Mouse (Mus musculus) adrenal gland, adult 8-10 months (tissue): ENCODE data around the gene Taok1. TPM values are rescaled to one million over a fixed set of nuclear protein-coding genes. Genes with fewer than 3 reads are reported as not detected.

Experiments used
- DNase-seq: peaks from one replicate; pipeline ENCODE4 v3.0.0; 2022
- total RNA-seq, 4 experiments: library from RNA; stranded (reverse); gene quantifications; 2 replicates each; pipeline ENCODE4 v1.2.4; 2022

Gene Taok1
- total RNA-seq, 4 experiments from 2014 or later, result 47.5 to 69.2 (median 61.7) TPM

DNA sequence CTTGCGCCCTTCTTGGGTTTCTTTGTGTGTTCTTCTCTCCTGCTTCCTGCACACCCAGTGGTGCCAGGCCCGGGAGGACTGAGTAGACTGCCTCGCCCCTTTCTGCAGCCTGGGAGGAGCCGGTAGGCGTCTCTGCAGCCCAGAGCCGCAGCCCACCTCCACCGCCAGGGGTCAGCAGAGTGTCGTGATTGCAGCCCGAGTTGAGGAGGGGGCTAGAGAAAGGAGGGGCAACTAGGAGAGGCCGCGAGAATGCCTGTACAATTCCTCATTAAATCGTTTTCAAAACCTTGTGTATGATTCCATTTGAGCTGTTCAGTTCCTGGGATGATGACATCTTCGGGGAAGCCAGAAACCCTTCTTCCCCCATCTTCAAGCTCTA, 116.5 kb downstream of the Taok1 start:
- peak; percentile 79 for DNase-seq

DNA sequence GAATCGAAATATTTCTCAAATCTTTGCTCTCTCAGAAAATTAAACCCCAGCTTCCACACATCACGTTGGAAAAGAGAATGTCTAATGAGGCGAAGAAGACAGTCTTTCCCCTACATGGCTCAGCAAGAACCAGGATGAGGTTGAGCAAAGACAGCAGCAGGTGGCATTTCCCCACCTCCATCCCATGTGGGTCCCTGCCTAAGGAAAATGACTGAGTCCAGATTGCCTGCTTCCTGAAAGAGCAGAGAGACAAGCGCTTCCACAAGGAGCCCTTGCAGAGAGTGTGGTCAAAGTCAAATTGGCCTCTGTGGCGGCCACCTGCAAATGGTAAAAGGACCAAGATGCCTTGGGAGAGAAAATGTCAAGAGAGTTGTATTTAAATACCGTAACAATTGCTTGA, 117.2 kb downstream of the Taok1 start:
- no peak for DNase-seq

DNA sequence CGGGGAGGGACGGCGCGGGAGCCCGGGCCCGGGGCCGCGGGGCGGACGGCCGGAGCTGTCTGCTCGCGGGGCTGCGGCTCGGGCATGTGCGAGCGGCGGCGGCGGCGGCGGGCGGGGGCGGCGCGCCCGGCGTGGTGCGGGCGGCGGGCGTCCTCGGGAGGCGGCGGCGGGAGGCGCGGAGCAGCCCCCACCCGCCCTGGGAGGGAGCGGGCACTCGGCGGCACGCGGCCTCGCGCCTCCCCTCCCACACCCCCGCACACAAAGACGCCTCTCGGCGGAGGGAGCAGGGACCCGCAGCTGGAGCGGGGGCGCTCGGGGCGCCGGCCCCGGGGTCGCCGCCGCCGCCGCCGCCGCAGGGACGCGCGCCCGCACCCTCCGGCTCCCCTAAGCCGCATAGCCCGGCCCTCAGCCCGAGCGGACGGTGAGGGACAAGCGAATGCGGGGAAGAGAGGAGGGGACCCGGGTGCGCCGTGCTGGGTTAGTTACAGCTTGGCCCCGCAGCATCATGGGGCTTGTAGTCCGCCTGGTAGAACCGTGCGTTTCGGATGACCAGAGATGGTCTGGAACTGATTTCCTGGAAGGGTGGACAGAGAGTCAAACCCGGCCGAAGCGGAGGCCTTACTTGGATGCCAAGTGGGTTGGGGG, 117.9 kb downstream of the Taok1 start, which contains the start of gene Ankrd13b:
Gene Ankrd13b, minus strand, starts transcription at position 88 of the 645 bp plus-strand sequence.
- DNase-seq, result peak; percentile 69

DNA sequence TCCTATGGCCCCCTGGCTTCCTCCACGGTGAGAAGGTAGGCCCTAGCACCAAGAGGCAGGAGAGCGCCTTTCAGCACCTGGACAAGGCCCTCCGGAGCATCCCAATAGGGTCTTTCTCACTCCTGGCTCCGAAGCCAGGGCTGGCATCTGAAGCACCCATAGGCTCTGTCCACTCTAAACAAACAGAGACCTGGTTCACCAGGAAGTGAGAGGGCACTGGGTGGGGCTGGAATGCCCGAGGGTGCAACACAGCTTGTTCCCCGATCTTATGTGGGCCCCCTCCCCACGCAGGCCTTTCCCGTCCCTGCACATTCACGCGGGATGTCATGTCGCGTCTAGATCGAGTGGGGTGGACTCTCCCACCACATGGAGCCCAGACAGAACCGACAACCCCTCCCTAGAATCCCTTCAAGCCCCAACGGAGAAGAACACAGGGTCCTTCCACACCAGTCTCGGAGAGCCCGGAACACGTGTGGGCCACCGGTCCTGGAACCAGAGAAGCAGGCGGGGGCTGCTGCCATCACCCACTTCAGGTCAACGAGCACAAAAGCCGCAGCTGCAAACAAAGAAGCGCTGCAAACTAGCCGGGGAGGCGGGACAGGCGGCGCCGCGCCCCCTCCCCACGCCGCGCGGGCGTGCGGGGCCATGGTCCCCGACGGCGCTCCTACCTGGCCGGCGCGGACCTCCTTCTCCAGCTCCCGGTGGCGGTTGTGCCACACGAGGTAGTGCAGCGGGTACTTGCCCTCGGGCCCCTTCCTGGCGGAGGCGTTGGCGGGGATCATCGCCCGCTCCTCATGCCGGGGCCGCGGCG, 118.6 kb downstream of the Taok1 start:
- DNase-seq, result no peak

DNA sequence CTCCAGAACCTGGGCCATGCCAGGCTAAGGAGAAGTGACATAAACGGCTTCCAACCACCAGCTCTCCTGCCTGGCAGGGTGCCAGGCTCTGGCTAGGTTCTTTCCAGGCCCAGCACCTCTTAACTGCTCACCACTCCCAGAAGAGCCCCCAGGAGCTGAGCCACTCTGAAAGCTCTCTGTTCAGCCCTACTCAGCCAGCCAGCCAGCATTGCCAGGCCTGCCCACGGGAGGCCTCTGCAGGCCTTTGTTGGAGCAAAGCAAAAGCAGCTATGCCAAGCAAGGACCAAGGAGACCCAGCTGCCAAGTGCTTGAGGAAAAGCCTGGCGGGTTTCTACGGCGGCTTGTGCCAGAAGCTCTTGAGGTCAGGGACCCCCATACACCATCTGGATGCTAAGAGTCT, 120.8 kb downstream of the Taok1 start:
- no peak for DNase-seq

DNA sequence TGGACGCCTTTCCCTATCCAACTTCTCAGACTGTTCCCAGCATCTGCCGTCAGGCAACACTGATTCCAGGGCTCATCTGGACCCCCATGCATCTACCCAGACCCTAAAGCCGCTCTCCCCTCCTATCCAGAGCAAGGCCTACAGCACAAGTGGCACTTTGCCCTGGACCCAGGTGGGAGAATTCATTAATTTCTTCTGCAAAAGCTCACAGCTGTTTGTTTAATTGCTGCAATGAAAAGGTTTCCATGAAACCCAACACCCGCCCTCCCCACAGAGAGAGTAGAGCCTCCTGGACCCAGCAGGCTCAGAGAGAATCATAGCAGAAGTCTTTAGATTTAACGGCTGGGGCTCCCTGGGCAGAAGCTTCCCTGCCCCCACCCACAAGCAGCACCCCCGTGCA, 122.4 kb downstream of the Taok1 start:
- no peak for DNase-seq

DNA sequence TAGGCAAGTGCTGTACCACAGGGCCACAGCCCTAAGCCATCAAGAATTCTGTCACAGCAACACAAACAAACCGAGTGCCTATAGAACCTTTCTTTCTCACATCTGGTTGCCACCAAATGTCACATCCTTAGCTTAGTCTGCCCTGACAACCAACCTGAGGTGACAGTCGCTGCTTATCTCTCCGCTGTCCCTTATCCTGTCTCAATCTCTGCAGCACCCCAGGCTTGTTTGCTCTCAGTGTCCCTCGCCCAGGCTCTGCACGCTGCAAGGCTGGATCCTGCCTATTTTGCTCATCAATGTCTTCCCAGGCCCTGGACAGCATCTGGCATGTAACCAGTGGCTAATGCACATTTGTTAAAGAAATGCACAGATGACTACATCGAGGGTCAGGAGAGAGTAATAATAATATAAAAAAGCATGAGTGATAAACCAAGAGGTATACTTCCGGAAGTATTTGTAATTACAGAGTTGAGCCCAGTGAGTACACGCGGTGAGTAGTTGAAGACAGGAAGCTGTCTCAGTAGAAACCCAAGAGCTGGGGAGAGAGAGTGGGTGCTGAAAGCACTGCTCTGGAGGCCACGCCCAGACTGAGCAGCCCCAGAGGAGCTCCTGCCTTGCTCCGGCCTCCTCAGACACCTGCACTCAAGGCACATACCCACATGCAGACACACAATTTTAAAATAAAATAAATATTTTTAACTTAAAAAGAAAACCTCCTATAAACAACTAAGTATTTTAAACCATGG, 123.9 kb downstream of the Taok1 start:
- no peak for DNase-seq

DNA sequence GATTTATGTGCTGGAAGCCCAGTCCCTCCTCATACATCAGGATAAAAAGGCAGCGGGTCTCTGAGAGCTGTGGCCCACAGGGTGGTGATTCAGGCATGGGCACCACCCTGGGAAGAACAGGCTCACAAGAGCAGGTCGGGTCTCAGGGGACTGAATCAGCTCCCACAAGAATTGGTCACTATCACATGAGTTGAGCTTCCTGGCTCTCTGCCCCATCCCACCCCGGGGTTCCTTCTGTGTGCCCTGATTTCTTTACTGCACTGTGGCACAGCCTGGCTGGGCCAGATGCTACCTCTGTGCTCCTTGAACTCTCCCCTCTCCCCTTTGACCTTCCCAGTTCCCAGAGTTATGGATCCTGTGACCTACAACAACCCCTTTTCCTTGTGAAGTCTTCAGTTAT, 124.6 kb downstream of the Taok1 start:
- DNase-seq, result no peak

Other genes with a start within 250 kb of the Taok1 start
- gene Coro6, start 145.4 kb downstream of the Taok1 start, total RNA-seq, result 1 to 10 TPM in 3 of 4 experiments, under 1 TPM in 1; 0.73 to 6.4 (median 3.8) TPM
- 10 to 100 TPM in 2 of 4 experiments, 1 to 10 TPM in 2; 5.7 to 13.6 (median 9.3) TPM for gene Ankrd13b, start 118.1 kb downstream of the Taok1 start, total RNA-seq
- 10 to 100 TPM; 42.1 to 61.0 (median 50.0) TPM for gene Git1, start 114.3 kb downstream of the Taok1 start, total RNA-seq
- 10 to 100 TPM; 14.6 to 23.9 (median 17.4) TPM for gene Abhd15, start 92.7 kb downstream of the Taok1 start, total RNA-seq
- 10 to 100 TPM; 15.1 to 28.8 (median 20.0) TPM for gene Trp53i13, start 91.8 kb downstream of the Taok1 start, total RNA-seq
- not detected for gene Gm10392, start 88.6 kb downstream of the Taok1 start, total RNA-seq
- 10 to 100 TPM; 85.4 to 88.9 (median 86.7) TPM for gene Nufip2, start 78.3 kb upstream of the Taok1 start, total RNA-seq
- gene Cryba1, start 117.5 kb upstream of the Taok1 start, total RNA-seq, result not detected
- 100 to 1,000 TPM in 2 of 4 experiments, 10 to 100 TPM in 2; 61.9 to 158 (median 94.7) TPM for gene Myo18a, start 155.4 kb upstream of the Taok1 start, total RNA-seq
- not detected for gene Gm10277, start 179.9 kb upstream of the Taok1 start, total RNA-seq